Mouse (Mus musculus) lung, embryonic 14.5 days (tissue): ENCODE measurements around the gene Gal3st2b. TPM values are rescaled to one million over a fixed set of nuclear protein-coding genes. Genes with fewer than 3 reads are reported as not detected.
"Not testable (repeated sequence)": the region's sequence is repeated elsewhere in the genome, so short reads cannot be mapped to it uniquely, and the experiment has no call there.

Experiments
- ATAC-seq: fragments of 200-750 bp; cut with Nextera tagmentation; 2 replicates; pipeline ENCODE4 v1.8.0; 2017; ENCODE audit warnings: mild to moderate bottlenecking, moderate TSS enrichment, moderate library complexity; ENCODE audit not compliant: insufficient read depth
- DNase-seq: peaks from one replicate; pipeline ENCODE4 v3.0.0-alpha.2; 2015
- H3K27ac ChIP-seq: fragments of 300-500 bp; sonication (generic); 2 replicates; pipeline ENCODE4 v1.5.1; 2014; ENCODE audit warnings: low read depth, mild to moderate bottlenecking, moderate library complexity
- H3K27me3 ChIP-seq: fragments of 300-500 bp; sonication (generic); 2 replicates; pipeline ENCODE4 v1.6.1; 2014; ENCODE audit warnings: low read length, control low read depth; ENCODE audit not compliant: insufficient read depth
- H3K36me3 ChIP-seq: fragments of 300-500 bp; sonication (generic); 2 replicates; pipeline ENCODE4 v1.6.1; 2014; ENCODE audit warnings: control low read depth; ENCODE audit not compliant: insufficient read depth
- H3K4me1 ChIP-seq: fragments of 300-500 bp; sonication (generic); 2 replicates; pipeline ENCODE4 v1.6.1; 2014; ENCODE audit warnings: antibody characterized with exemption, control low read depth; ENCODE audit not compliant: insufficient read depth
- H3K4me2 ChIP-seq: fragments of 300-500 bp; sonication (generic); 2 replicates; pipeline ENCODE4 v1.6.1; 2014; ENCODE audit warnings: mild to moderate bottlenecking
- H3K4me3 ChIP-seq: fragments of 300-500 bp; sonication (generic); 2 replicates; pipeline ENCODE4 v1.5.1; 2014; ENCODE audit warnings: low read depth, low read length
- H3K9ac ChIP-seq: fragments of 300-500 bp; sonication (generic); 2 replicates; pipeline ENCODE4 v1.6.1; 2014
- H3K9me3 ChIP-seq: fragments of 300-500 bp; sonication (generic); 2 replicates; pipeline ENCODE4 v1.6.1; 2016; ENCODE audit warnings: low read depth, low read length, control low read depth
- WGBS: fragments of 180-500 bp; shearing (Covaris S2); extraction: QIAGEN DNeasy Blood & Tissue Kit; methylation state at CpG from one replicate; pipeline ENCODE4 v1.1.7; 2014; 5-methylcytosine and 5-hydroxymethylcytosine counted together
- polyA plus RNA-seq: library from polyadenylated mRNA; unstranded; fragments of >200 nt; fragmentation: Nextera tagmentation; extraction: Ambion mirVana; gene quantifications from 2 replicates; pipeline ENCODE4 v1.2.1, GENCODE M21; 2014

Gene Gal3st2b
- polyA plus RNA-seq, 1 experiment from 2014 or later = not detected

GRCm38 (mm10) chr1:93917160-93917559 lies 951 bp upstream of the Gal3st2b start:
- H3K4me3 ChIP-seq, H3K4me1 ChIP-seq, DNase-seq, ATAC-seq, H3K27ac ChIP-seq, H3K9me3 ChIP-seq, H3K4me2 ChIP-seq, H3K36me3 ChIP-seq, H3K9ac ChIP-seq, H3K27me3 ChIP-seq: not testable (repeated sequence)
- 70% methylated on average over 3 of the region's 3 CpGs for WGBS

- not testable (repeated sequence) for DNase-seq, H3K27ac ChIP-seq, H3K27me3 ChIP-seq, H3K4me2 ChIP-seq, H3K9me3 ChIP-seq, H3K9ac ChIP-seq, H3K4me1 ChIP-seq, H3K36me3 ChIP-seq, H3K4me3 ChIP-seq, ATAC-seq
- WGBS = 58% methylated on average over 1 of the region's 1 CpGs
Observed at GRCm38 (mm10) chr1:93918775-93919174, 664 bp downstream of the Gal3st2b start.

GRCm38 (mm10) chr1:93919321-93919720 lies 1.2 kb downstream of the Gal3st2b start:
- not testable (repeated sequence) for ATAC-seq, H3K9me3 ChIP-seq, H3K36me3 ChIP-seq, H3K9ac ChIP-seq, H3K27me3 ChIP-seq, H3K4me2 ChIP-seq, DNase-seq, H3K27ac ChIP-seq, H3K4me3 ChIP-seq, H3K4me1 ChIP-seq
- 70% methylated on average over 3 of the region's 3 CpGs for WGBS

GRCm38 (mm10) chr1:93922609-93923008 lies 4.5 kb downstream of the Gal3st2b start:
- WGBS = 80% methylated on average over 3 of the region's 3 CpGs
- not testable (repeated sequence) for DNase-seq, H3K36me3 ChIP-seq, H3K4me2 ChIP-seq, H3K27me3 ChIP-seq, ATAC-seq, H3K4me3 ChIP-seq, H3K9me3 ChIP-seq, H3K9ac ChIP-seq, H3K27ac ChIP-seq, H3K4me1 ChIP-seq

- not testable (repeated sequence) for H3K36me3 ChIP-seq, ATAC-seq, H3K4me2 ChIP-seq, H3K27ac ChIP-seq, H3K27me3 ChIP-seq, H3K9ac ChIP-seq, H3K4me3 ChIP-seq, H3K9me3 ChIP-seq, H3K4me1 ChIP-seq, DNase-seq
- 31% methylated on average over 2 of the region's 2 CpGs for WGBS
Observed at GRCm38 (mm10) chr1:93923098-93923497, 5.0 kb downstream of the Gal3st2b start.

- H3K4me3 ChIP-seq, H3K4me1 ChIP-seq, H3K4me2 ChIP-seq, H3K36me3 ChIP-seq, ATAC-seq, DNase-seq, H3K27ac ChIP-seq, H3K27me3 ChIP-seq, H3K9me3 ChIP-seq, H3K9ac ChIP-seq: not testable (repeated sequence)
- WGBS = 84% methylated on average over 1 of the region's 1 CpGs
Observed at GRCm38 (mm10) chr1:93935378-93935777, 17.3 kb downstream of the Gal3st2b start.

- not testable (repeated sequence) for ATAC-seq
- 50% methylated on average over 1 of the region's 1 CpGs for WGBS
Observed at GRCm38 (mm10) chr1:93937807-93938206, 19.7 kb downstream of the Gal3st2b start.

GRCm38 (mm10) chr1:93938415-93938814 lies 20.3 kb downstream of the Gal3st2b start:
- not testable (repeated sequence) for ATAC-seq, H3K4me3 ChIP-seq, DNase-seq, H3K4me2 ChIP-seq, H3K9ac ChIP-seq, H3K36me3 ChIP-seq, H3K27ac ChIP-seq, H3K27me3 ChIP-seq, H3K9me3 ChIP-seq, H3K4me1 ChIP-seq
- 87% methylated on average over 7 of the region's 7 CpGs for WGBS

More at GRCm38 (mm10) chr1:93937807-93938206, 19.7 kb downstream of the Gal3st2b start:
- not testable (repeated sequence) for H3K4me2 ChIP-seq, H3K36me3 ChIP-seq, H3K4me3 ChIP-seq, H3K4me1 ChIP-seq, H3K9ac ChIP-seq, H3K9me3 ChIP-seq, H3K27ac ChIP-seq, DNase-seq, H3K27me3 ChIP-seq

- not testable (repeated sequence) for H3K9ac ChIP-seq, H3K27ac ChIP-seq, H3K4me1 ChIP-seq, H3K4me3 ChIP-seq, H3K36me3 ChIP-seq, H3K4me2 ChIP-seq, H3K9me3 ChIP-seq, DNase-seq, H3K27me3 ChIP-seq
- peak; percentile 35; the same call in 1 of the 2 replicates for ATAC-seq
- WGBS = no CpG with 5 or more reads among the region's 11 CpGs
Observed at GRCm38 (mm10) chr1:93949087-93949486, 31.0 kb downstream of the Gal3st2b start.

GRCm38 (mm10) chr1:93966489-93966888 lies 48.4 kb downstream of the Gal3st2b start:
- peak; percentile 35; the same call in 1 of the 2 replicates for ATAC-seq
- not testable (repeated sequence) for H3K4me3 ChIP-seq, H3K9ac ChIP-seq, H3K4me1 ChIP-seq, H3K36me3 ChIP-seq, H3K27ac ChIP-seq, DNase-seq, H3K27me3 ChIP-seq, H3K4me2 ChIP-seq, H3K9me3 ChIP-seq
- no CpG with 5 or more reads among the region's 1 CpGs for WGBS

- H3K4me2 ChIP-seq, H3K27ac ChIP-seq, DNase-seq, ATAC-seq, H3K36me3 ChIP-seq, H3K9me3 ChIP-seq, H3K4me1 ChIP-seq, H3K27me3 ChIP-seq, H3K9ac ChIP-seq, H3K4me3 ChIP-seq: not testable (repeated sequence)
- 32% methylated on average over 3 of the region's 5 CpGs for WGBS
Observed at GRCm38 (mm10) chr1:93970380-93970779, 52.3 kb downstream of the Gal3st2b start.
